Mouse (Mus musculus) gastrocnemius, postnatal 10 days (tissue): ENCODE results near the gene Fam126a. TPM values are rescaled to one million over a fixed set of nuclear protein-coding genes. Genes with fewer than 3 reads are reported as not detected.

ENCODE experiments used
- DNase-seq: peaks from one replicate; pipeline ENCODE4 v3.0.0; 2021; ENCODE audit warnings: mixed read lengths
- total RNA-seq, 2 experiments: library from RNA; stranded (reverse); gene quantifications; 2 replicates each; pipeline ENCODE4 v1.2.3; 2021

Fam126a gene
- total RNA-seq, 2 experiments from 2014 or later = 15.9 to 20.0 TPM

DNA sequence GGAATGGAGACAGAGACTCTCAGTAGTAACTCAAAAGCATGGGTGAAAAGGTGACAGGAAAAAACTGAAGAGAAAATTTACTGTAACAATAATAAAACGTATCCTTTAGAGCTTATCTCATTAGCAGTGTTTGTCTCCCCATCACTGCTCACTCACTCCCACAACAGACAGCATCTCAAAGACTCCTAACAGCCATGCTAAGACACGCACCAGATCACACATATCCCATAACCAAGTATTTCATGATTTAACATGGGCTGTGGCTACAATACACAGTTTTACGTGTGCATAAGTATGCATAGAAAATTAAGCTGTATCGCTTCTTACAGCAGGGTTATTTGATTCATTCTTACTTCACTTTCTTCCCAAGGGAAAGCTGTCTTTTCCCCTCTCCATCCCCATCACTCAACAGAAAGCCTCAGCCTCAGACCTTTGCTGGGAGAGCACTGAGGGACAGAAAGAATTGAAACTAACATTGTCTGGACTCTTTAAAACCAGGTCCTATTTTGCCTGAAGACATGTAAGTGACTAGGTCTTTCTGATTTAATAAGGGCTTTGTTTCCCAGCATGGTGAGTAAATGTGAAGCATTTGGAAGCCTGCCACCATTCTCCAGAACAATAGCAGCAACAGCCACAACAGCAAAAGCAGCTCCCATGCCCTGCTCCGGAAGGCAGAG is 37.5 kb downstream of the Fam126a start:
- peak; percentile 26 for DNase-seq

DNA sequence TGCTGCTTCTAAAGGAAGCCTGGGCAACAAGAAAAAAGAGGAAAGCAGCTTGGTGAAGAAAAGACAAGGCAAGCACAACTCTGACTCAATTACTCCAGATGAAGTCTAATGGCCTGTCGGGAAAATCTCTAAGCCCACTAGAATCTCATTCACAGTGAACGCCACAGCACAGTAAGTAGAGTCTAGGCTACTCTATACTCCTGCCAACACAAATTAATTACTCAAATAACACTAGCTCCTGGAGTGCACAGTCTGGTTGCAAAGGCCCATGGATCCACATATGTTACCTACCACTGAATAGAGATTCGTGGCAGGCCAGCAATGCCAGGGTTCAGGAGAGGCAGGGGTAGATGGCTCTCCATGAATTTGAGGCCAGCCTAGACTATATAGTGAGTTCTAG is 40.5 kb downstream of the Fam126a start:
- no peak for DNase-seq

DNA sequence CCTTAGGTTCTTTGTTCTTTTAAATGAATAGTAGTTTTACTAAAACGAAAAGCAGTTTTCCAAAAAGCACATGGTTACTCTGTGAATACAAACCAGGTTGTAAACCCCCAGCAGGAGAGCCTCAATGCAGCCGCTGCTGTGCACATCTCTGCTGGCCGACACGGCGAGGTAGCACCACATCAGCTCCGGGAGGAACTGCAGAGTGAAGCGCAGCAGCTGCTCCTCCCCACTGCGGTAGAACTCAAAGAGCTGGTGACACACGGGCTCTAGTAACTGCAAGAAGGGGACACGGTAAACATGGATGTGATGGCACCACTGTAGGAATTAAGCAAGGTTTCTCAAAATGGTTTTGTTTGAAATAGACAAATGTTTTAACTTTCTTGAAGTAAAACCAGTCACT is 42.7 kb downstream of the Fam126a start:
- no peak for DNase-seq

GRCm38 (mm10) chr5:23982081-23982480 is 48.4 kb downstream of the Fam126a start:
- no peak for DNase-seq

- no peak for DNase-seq
Observed at GRCm38 (mm10) chr5:23978516-23978915, 52.0 kb downstream of the Fam126a start.

- DNase-seq = no peak
Observed at GRCm38 (mm10) chr5:23974994-23975575, 55.4 kb downstream of the Fam126a start.

- DNase-seq = no peak
Observed at GRCm38 (mm10) chr5:23967705-23968104, 62.8 kb downstream of the Fam126a start.

DNA sequence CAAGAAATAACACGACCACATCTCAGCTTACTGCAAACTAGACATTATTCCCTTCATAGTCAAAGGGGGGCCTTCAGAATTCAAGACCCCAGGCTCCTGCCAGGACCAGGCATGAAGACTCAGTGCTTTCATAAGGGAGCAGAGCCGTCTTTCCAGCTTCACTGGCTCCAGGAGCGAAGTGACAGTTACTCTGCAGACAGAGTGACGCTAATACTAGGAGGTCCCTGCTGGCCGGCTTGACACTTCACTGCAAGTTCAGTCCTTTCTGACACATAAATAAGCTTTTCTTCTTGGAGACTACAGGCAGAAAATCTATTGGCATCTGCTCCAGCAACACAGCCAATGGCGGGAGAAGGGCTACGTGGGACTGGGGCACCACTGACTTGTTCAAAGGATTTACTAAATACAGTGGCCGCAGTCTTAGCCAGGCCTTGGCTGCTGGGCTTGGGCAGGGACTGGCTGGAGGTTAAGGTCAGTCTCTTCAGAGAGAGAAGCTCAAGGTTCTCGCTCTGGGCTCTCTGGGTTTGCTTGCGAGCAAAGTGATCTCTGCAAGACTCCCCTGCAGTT is 65.8 kb downstream of the Fam126a start:
- DNase-seq = no peak

- no peak for DNase-seq
Observed at GRCm38 (mm10) chr5:23953047-23953446, 77.4 kb downstream of the Fam126a start.

- no peak for DNase-seq
Observed at GRCm38 (mm10) chr5:23948071-23948470, 82.4 kb downstream of the Fam126a start.

DNA sequence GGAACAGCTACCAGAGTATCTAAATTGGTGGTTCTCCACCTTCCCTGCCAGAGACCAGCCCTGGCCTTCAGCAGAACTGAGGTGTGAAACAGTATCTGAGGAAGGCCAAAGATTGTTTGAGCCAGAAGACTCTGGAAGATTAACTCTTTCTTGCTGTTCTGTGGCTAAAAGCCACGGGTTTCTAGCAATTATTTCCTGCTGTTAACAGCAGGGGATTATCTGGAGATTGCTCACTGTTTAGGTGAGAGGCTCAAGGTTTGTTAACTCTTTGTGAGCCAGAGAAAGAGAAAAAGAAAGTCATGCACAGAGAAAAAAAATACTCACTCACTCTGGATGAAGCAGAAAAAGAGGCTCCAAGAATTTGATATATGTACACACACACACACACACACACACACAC is 85.4 kb downstream of the Fam126a start:
- no peak for DNase-seq

GRCm38 (mm10) chr5:23943534-23943933 is 87.0 kb downstream of the Fam126a start:
- no peak for DNase-seq

DNA sequence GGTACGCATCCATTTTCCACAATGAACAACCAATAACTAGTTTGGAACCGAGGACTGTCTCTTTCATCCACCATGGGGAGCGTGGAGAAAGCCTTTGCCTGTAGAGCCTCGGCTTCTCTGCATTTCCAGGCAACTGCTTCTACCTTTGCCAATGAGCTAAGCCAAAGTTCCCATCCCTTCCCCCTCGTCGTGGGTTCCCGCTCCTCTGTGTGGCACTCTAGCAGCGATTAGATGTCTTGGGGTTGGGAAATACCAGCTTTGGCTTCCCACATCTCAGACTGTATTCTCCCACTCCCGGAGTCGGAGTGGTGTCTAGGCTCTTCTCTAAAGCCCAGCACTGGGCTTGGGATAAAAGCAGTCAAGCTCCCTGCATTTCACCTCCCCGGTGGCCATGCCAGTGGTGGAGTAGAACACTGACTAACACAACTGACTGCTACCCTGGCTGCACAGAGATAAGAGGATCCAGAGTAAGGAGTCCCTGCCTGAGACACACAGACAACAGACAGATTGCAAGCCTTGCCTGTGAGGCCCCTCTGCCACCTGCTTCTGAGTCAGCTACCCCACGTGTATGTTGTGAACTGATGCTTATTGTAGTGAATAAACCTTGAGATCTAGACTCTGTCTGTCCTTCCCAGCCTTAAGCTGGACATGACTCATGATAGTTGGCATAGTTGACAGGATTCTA is 106.9 kb downstream of the Fam126a start:
- no peak for DNase-seq

DNA sequence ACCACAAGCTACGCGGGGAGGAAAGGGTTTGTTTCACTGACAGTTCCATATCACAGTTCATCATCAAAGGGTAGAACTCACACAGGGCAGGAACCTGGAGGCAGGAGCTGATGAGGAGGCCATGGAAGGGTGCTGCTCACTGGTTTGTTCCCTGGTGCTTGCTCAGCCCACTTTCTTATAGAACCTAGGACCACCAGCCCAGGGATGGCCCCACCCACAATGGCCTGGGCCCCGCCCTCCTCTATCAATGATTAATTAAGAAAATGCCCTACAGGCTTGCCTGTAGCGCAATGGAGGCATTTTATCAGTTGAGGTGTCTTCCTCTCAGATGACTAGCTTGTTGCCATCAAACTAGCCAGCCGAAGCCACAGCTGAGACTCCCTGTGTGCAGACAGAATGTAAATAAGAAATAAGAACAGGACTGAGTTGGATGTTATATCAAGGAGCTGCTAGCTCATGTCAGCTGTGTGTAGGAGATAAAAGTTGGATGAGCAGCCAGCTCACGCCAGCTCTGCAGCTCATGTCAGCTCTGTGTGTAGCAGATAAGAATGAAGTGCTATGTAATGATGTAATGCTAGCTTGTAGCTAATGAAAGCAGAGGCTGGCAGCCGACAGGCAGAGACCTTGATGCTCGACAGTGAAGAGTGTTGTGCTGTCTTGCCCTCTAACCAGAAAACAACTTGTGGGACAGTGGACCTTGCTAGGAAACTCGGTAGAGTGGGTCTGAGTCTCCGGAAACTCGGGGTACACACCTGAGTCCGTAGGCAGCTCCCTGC is 107.8 kb downstream of the Fam126a start:
- no peak for DNase-seq

DNA sequence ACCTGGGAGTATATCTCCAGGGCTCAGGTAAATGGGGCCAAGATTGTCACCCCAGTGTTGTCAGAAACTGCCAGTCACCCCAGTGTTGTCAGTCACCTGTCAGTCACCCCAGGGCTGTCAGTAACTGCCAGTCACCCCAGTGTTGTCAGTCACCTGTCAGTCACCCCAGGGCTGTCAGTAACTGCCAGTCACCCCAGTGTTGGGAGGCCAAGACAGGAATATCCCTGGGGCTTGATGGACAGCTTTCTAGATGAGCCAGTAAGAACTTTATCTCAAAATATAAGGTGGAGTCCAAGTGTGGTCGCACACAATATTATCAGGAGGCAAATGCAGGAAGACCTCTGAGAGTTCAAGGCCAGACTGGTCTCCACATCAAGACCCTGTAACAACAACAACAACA is 109.2 kb downstream of the Fam126a start:
- DNase-seq = no peak

DNA sequence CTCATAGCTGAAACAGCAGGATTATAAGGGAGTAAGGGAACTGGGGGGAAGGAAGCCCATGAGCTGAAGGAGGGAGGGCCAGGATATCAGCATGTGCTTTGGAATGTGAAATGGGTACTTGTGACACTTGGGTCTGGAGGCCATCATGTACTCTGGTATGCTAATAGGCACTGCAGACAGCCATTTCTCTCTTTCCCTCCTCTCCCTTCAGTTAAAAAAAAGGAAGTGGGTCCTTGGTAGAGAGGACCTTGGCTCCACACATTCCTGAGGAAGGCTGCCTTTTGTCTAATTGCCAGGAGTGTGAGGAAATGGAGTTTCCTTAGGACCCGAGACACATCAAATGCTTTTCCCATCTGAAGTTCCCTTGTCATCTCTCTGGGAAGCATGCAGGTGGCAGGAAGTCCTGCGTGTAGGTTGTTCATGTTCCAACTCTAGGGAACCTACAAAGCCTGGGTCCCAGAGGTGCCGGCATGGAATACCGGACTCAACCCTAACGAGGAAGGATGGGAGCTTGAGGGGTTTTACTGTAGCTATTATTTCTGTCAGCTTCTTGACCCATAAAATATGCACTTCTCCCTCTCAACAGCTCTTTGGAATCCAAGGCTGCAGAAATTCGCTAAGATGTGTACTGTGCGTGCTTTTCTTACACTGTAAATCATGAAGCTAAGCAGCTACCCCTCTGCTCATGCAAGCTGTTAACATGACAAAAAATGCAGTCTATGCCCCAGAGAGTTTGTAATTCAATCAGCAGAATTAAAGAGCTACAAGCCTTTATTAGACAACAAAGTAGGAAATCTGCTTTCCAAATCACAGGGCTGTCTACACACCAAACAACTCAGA is 110.4 kb downstream of the Fam126a start:
- no peak for DNase-seq

- no peak for DNase-seq
Observed at GRCm38 (mm10) chr5:23917301-23917700, 113.2 kb downstream of the Fam126a start.

DNA sequence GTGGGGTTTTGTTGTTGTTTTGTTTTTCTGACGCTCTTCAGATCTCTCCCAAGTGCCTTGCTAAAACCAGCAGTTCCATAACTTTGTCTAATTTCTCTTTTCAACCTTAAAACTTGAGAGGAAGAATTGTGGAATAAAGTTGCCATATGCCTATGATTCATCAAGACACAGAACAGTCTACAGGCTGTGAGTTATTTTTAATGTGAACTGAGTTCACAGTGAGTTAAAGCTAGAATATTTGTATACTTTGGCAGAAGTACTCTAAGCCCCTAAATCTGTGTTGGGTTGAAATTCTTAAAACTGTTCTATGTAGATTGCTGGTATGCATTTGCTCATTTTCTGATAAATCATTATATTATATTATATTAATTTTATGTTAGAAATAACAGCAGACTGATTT is 118.9 kb downstream of the Fam126a start:
- DNase-seq = no peak

DNA sequence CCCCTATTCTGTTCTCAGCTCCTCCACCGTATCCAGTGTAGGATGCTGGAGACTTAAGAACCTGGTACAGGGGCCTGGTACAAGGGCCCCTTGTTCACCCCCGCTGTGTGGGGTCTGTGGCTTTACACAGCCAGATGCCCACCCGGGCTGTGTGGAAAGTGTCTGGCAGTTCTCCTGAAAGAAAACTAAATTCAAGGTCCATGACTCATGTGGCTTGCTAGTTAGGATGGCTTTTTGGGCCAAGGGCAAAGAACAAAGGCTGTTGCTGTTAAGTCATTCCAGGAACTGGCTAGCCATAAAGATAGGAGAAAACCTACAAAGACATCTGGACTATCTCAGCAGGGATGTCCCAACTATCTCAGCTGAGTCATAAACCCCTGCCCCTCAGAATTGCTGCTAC is 121.2 kb downstream of the Fam126a start:
- no peak for DNase-seq

GRCm38 (mm10) chr5:23908486-23909090 is 121.9 kb downstream of the Fam126a start:
- no peak for DNase-seq

DNA sequence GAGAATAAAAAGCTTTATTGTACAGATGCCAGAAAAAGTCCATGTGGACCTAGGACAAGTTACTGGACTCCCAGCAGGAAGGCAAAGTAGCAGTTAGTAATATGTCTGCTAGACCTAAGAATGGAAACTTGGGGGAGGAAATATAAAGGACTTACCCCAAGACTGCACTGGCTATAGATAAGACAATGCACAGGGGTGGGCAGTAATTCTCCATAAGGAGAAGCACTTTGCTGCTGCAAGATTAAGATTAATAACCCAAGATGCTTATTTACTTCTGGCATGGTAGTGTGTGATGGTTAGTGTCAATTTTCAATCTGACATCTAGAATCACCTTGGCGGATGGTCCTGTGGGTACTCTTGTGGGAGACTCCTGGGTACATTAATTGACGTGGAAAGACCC is 128.3 kb downstream of the Fam126a start:
- no peak for DNase-seq
